Mouse (Mus musculus) kidney, embryonic 15.5 days (tissue): ENCODE measurements around the gene Rsbn1l. TPM values are rescaled to one million over a fixed set of nuclear protein-coding genes. Genes with fewer than 3 reads are reported as not detected.

Source experiments
- ATAC-seq: fragments of 200-750 bp; cut with Nextera tagmentation; replicated peaks from 2 replicates; pipeline ENCODE4 v1.8.0; 2017; ENCODE audit warnings: moderate TSS enrichment; ENCODE audit not compliant: low FRiP score
- H3K27ac ChIP-seq: fragments of 300-500 bp; sonication (generic); 2 replicates; pipeline ENCODE4 v1.5.1; 2015; ENCODE audit warnings: mild to moderate bottlenecking, inconsistent platforms
- H3K27me3 ChIP-seq: fragments of 300-500 bp; sonication (generic); 2 replicates; pipeline ENCODE4 v1.6.1; 2015; ENCODE audit warnings: inconsistent platforms
- H3K36me3 ChIP-seq: fragments of 300-500 bp; sonication (generic); 2 replicates; pipeline ENCODE4 v1.6.1; 2015; ENCODE audit warnings: inconsistent platforms
- H3K4me1 ChIP-seq: fragments of 300-500 bp; sonication (generic); 2 replicates; pipeline ENCODE4 v1.6.1; 2015; ENCODE audit warnings: inconsistent platforms
- H3K4me2 ChIP-seq: fragments of 300-500 bp; sonication (generic); 2 replicates; pipeline ENCODE4 v1.6.1; 2015; ENCODE audit warnings: moderate library complexity, mild to moderate bottlenecking, inconsistent platforms
- H3K4me3 ChIP-seq: fragments of 300-500 bp; sonication (generic); replicated peaks from 2 replicates; pipeline ENCODE4 v1.5.1; 2015; ENCODE audit warnings: mild to moderate bottlenecking, inconsistent platforms
- H3K9ac ChIP-seq: fragments of 300-500 bp; sonication (generic); 2 replicates; pipeline ENCODE4 v1.6.1; 2015; ENCODE audit warnings: mild to moderate bottlenecking, inconsistent platforms
- H3K9me3 ChIP-seq: fragments of 300-500 bp; sonication (generic); replicated peaks from 2 replicates; pipeline ENCODE4 v1.6.1; 2016; ENCODE audit warnings: inconsistent platforms
- WGBS: fragments of 180-500 bp; shearing (Covaris S2); methylation state at CpG from one replicate; pipeline ENCODE4 v1.1.7; 2015; ENCODE audit warnings: mixed read lengths; 5-methylcytosine and 5-hydroxymethylcytosine counted together
- polyA plus RNA-seq: library from polyadenylated mRNA; unstranded; fragments of >200 nt; fragmentation: Nextera tagmentation; extraction: Ambion mirVana; gene quantifications from 2 replicates; pipeline ENCODE4 v1.2.1, GENCODE M21; 2015

Gene Rsbn1l
- polyA plus RNA-seq, 1 experiment from 2014 or later, result 6.4 TPM

- H3K9me3 ChIP-seq, result no peaks in the 10 kb centered on the region
Observed at GRCm38 (mm10) chr5:20925451-20925850, 30.7 kb downstream of the Rsbn1l start.

GRCm38 (mm10) chr5:20924608-20925007, 31.6 kb downstream of the Rsbn1l start:
- H3K27ac ChIP-seq, result no peak overlapping the region
- peaks cover 11% of the 10 kb centered on the region; the same call in 1 of the 2 replicates for H3K36me3 ChIP-seq
- no peak overlapping the region for H3K9ac ChIP-seq
- WGBS, result 61% methylated on average over 3 of the region's 3 CpGs
- H3K27me3 ChIP-seq, result no peaks in the 10 kb centered on the region
- H3K4me2 ChIP-seq, result no peak overlapping the region
- no peak for ATAC-seq
- no peaks in the 10 kb centered on the region for H3K9me3 ChIP-seq
- H3K4me3 ChIP-seq, result no peak overlapping the region
- no peaks in the 10 kb centered on the region for H3K4me1 ChIP-seq

More at GRCm38 (mm10) chr5:20925451-20925850, 30.7 kb downstream of the Rsbn1l start:
- H3K4me2 ChIP-seq, result no peak overlapping the region
- H3K4me1 ChIP-seq, result no peaks in the 10 kb centered on the region
- H3K36me3 ChIP-seq, result peaks cover 9% of the 10 kb centered on the region; the same call in 1 of the 2 replicates
- WGBS, result 66% methylated on average over 3 of the region's 3 CpGs
- no peak for ATAC-seq
- H3K4me3 ChIP-seq, result no peak overlapping the region
- H3K27ac ChIP-seq, result no peak overlapping the region
- no peaks in the 10 kb centered on the region for H3K27me3 ChIP-seq
- no peak overlapping the region for H3K9ac ChIP-seq

DNA sequence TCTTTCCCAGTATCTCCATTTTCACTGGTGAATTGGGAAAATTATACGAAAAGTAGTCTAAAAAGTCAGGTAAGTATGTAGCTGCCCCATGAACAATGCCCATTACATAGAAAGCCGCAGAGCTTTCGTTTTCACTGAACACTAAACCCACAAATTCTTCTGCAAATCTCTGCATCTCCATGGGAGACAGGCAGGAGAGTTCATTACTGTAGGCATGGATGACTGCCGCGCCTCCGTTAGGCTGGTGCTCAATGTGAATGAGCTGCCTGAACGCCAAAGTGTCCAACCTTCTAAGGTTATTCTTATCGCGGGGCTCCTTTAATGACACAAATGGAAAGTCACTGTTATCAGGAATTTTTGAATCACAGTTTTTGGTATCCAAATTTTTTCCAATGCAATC, 36.6 kb downstream of the Rsbn1l start:
- WGBS, result 94% methylated on average over 9 of the region's 9 CpGs

DNA sequence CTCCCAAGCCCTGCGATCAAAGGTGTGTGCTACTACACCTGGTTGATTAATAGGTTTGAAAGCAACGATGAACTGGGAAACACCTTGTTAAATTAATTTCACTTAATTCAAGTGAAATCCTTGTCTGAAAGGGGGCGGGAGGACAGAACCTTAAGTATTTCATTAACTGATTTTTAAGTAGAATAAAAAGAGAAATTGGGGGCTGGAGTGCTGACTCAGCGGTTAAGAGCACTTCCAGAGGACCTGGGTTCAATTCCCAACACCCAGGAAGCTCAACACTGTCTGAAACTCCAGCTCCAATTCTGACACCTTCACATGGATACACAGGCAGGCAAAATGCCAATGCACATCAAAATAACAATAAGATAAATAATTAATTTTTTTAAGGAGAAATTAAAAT, 37.2 kb downstream of the Rsbn1l start:
- Histone ChIP-seq H3K4me2 (no peak overlapping the region), H3K27me3 (no peaks in the 10 kb centered on the region), H3K27ac (no peak overlapping the region), H3K9me3 (no peaks in the 10 kb centered on the region), H3K9ac (no peak overlapping the region), H3K36me3 (peaks cover 18% of the 10 kb centered on the region; the same call in 1 of the 2 replicates), H3K4me1 (no peaks in the 10 kb centered on the region), H3K4me3 (no peak overlapping the region)
- 91% methylated on average over 4 of the region's 4 CpGs for WGBS
- no peak for ATAC-seq

More for the DNA sequence above, 36.6 kb downstream of the Rsbn1l start:
- H3K4me1 ChIP-seq, result no peaks in the 10 kb centered on the region
- no peak overlapping the region for H3K4me2 ChIP-seq
- H3K27ac ChIP-seq, result no peak overlapping the region
- no peaks in the 10 kb centered on the region for H3K27me3 ChIP-seq
- H3K9ac ChIP-seq, result no peak overlapping the region
- H3K36me3 ChIP-seq, result peaks cover 18% of the 10 kb centered on the region; the same call in 1 of the 2 replicates
- no peaks in the 10 kb centered on the region for H3K9me3 ChIP-seq
- no peak overlapping the region for H3K4me3 ChIP-seq
- ATAC-seq, result no peak

DNA sequence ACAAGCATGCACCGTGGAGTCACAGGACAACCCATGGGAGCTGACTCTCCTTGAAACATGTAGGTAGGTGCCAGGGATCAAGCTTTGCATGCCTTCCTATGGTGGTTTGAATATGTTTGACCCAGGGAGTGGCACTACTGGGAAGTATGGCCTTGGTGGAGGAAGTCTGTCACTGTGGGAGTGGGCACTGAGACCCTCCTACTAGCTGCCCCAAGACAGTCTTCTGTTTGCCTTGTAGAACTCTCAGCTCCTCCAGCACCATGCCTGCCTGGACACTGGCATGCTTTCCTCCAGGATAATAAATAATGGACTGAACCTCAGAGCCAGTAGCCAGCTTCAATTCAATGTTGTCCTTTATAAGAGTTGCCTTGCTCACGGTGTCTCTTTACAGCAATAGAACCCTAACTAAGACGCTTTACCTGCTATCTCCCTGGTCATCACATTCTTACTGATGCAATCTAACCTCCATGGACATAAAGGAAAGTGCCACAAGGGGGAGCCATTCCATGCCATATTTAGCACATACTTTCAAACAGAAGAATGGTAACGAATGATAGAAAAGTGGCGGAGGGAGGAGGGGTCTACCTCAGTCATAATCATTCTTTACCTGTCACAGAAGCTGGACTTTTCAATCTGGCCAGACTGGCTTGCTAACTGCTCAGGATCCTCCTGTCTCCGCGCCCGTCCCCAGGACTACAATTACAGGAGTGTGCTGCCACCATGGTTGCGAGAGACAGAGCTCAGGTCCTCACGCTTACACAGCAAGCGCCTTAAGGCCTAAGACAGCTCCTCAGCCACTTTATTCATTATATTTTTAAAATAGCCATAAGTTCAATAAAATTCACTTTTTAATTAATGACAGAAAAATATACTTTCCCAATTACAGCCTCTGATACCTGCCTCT, 42.6 kb downstream of the Rsbn1l start:
- H3K4me3 ChIP-seq, result no peak overlapping the region
- no peaks in the 10 kb centered on the region for H3K9me3 ChIP-seq
- no peak overlapping the region for H3K27ac ChIP-seq
- 0 out of 2 replicates have a peak, but pooled peaks cover under 1% of the 10 kb centered on the region for H3K36me3 ChIP-seq
- H3K27me3 ChIP-seq, result no peaks in the 10 kb centered on the region
- no peak overlapping the region for H3K4me2 ChIP-seq
- ATAC-seq, result peak; percentile 58; the same call in 1 of the 2 replicates
- WGBS, result 71% methylated on average over 11 of the region's 11 CpGs
- no peak overlapping the region for H3K9ac ChIP-seq
- no peaks in the 10 kb centered on the region for H3K4me1 ChIP-seq

- H3K27ac ChIP-seq, result no peak overlapping the region
- H3K27me3 ChIP-seq, result no peaks in the 10 kb centered on the region
- 84% methylated on average over 2 of the region's 2 CpGs for WGBS
- H3K9ac ChIP-seq, result no peak overlapping the region
- H3K9me3 ChIP-seq, result no peaks in the 10 kb centered on the region
- no peak overlapping the region for H3K4me2 ChIP-seq
- peaks cover 11% of the 10 kb centered on the region for H3K36me3 ChIP-seq
- no peak overlapping the region for H3K4me3 ChIP-seq
- ATAC-seq, result no peak
- no peaks in the 10 kb centered on the region for H3K4me1 ChIP-seq
Observed at GRCm38 (mm10) chr5:20911741-20912140, 44.5 kb downstream of the Rsbn1l start.

GRCm38 (mm10) chr5:20906191-20906590, 50.0 kb downstream of the Rsbn1l start:
- no peaks in the 10 kb centered on the region for H3K4me1 ChIP-seq

GRCm38 (mm10) chr5:20905437-20905836, 50.8 kb downstream of the Rsbn1l start:
- Histone ChIP-seq H3K4me2 (no peak overlapping the region), H3K4me1 (no peaks in the 10 kb centered on the region), H3K27me3 (no peaks in the 10 kb centered on the region), H3K4me3 (no peak overlapping the region), H3K9ac (no peak overlapping the region), H3K27ac (no peak overlapping the region), H3K36me3 (peaks cover 47% of the 10 kb centered on the region), H3K9me3 (no peaks in the 10 kb centered on the region)
- 59% methylated on average over 2 of the region's 2 CpGs for WGBS
- ATAC-seq, result no peak

More at GRCm38 (mm10) chr5:20906191-20906590, 50.0 kb downstream of the Rsbn1l start:
- Histone ChIP-seq H3K9ac (no peak overlapping the region), H3K4me3 (no peak overlapping the region), H3K27me3 (no peaks in the 10 kb centered on the region), H3K27ac (no peak overlapping the region), H3K9me3 (no peaks in the 10 kb centered on the region), H3K4me2 (no peak overlapping the region), H3K36me3 (peaks cover 41% of the 10 kb centered on the region)
- WGBS, result 95% methylated on average over 7 of the region's 7 CpGs
- ATAC-seq, result no peak

DNA sequence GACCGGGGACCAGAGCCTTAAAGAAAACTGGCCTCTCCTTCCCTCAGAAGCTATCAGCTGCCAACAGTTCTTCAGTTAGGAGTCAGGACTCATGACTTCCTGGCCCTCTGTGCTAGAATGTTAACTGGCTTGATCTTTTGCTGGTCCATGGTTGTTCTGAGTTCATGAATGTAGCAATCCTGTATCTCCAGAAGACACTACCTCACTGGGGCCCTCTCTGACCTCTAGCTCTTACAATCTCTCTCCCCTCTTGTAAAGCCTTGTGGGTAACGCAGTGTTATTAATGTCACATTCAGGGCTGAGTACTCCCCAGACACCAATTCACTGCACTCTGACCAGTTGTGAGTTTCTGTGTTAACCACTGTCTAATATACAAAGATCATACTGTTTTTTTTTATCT, 51.6 kb downstream of the Rsbn1l start:
- no peaks in the 10 kb centered on the region for H3K4me1 ChIP-seq
- WGBS, result 87% methylated on average over 2 of the region's 2 CpGs

GRCm38 (mm10) chr5:20897446-20898167, 58.6 kb downstream of the Rsbn1l start:
- H3K9ac ChIP-seq, result no peak overlapping the region
- H3K4me2 ChIP-seq, result no peak overlapping the region
- WGBS, result 88% methylated on average over 2 of the region's 2 CpGs
- H3K36me3 ChIP-seq, result peaks cover 52% of the 10 kb centered on the region
- H3K9me3 ChIP-seq, result no peaks in the 10 kb centered on the region
- ATAC-seq, result peak; percentile 52; the same call in 1 of the 2 replicates
- no peaks in the 10 kb centered on the region for H3K27me3 ChIP-seq
- H3K27ac ChIP-seq, result no peak overlapping the region
- no peak overlapping the region for H3K4me3 ChIP-seq
- H3K4me1 ChIP-seq, result no peaks in the 10 kb centered on the region

More for the DNA sequence above, 51.6 kb downstream of the Rsbn1l start:
- ATAC-seq, result no peak
- Histone ChIP-seq H3K9ac (no peak overlapping the region), H3K4me2 (no peak overlapping the region), H3K36me3 (peaks cover 51% of the 10 kb centered on the region), H3K4me3 (no peak overlapping the region), H3K27ac (no peak overlapping the region), H3K27me3 (no peaks in the 10 kb centered on the region), H3K9me3 (no peaks in the 10 kb centered on the region)

DNA sequence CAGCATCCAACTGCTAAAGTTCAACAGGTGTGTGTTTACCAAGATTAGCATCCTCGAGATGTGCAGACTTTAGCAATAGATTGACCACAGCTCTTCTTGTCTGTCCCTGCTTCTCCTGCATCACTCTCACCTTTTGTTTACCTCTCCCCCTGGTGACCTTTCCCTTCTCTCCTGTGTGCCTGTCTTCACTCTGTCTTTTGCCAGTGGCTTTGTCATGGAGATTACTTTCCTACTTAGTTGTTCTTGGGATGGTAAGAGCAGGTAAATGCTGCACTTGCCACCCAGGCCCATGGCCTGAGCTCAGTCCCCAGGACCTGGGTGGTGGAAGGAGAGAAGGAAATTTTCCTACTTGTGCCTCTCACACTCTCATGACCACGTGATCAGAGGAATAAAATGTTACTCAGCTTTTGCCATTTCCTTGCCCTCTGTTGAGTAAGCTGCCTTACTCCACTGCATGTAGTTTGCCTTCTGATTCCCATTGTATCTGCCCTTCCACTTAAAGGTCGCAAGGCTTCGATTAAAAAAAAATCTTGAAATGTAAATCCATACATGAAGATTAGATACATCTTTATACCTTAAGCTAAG, 72.1 kb downstream of the Rsbn1l start:
- Histone ChIP-seq H3K4me1 (peaks cover 16% of the 10 kb centered on the region), H3K9me3 (no peaks in the 10 kb centered on the region), H3K27ac (no peak overlapping the region), H3K9ac (no peak overlapping the region), H3K4me2 (peak overlapping the region; percentile 68), H3K36me3 (peaks cover 10% of the 10 kb centered on the region), H3K27me3 (no peaks in the 10 kb centered on the region), H3K4me3 (no peak overlapping the region)
- WGBS, result 84% methylated on average over 4 of the region's 4 CpGs
- no peak for ATAC-seq
